Mouse (Mus musculus) stomach, postnatal 0 days (tissue): ENCODE results near the gene Ncln.

Source experiments
- CTCF ChIP-seq: IDR thresholded peaks from 2 replicates; pipeline ENCODE4 v1.5.1; 2016; ENCODE audit warnings: antibody characterized with exemption, low read depth, mild to moderate bottlenecking, moderate library complexity
- EP300 ChIP-seq: optimal IDR thresholded peaks from 2 replicates; pipeline ENCODE3; 2016; ENCODE audit warnings: antibody characterized with exemption

- no peak for TF ChIP-seq CTCF
- no peak for TF ChIP-seq EP300
These were observed 10.9 kb upstream of the Ncln start for GRCm38 (mm10) chr10:81507095-81507494.
